Mouse (Mus musculus) intestine, postnatal 0 days (tissue): Measurements from ENCODE around the gene Bbs12. TPM values are rescaled to one million over a fixed set of nuclear protein-coding genes. Genes with fewer than 3 reads are reported as not detected.

Experiments
- ATAC-seq: fragments of 200-750 bp; cut with Nextera tagmentation; 2 replicates; pipeline ENCODE4 v1.8.0; 2017; ENCODE audit warnings: mild to moderate bottlenecking, moderate TSS enrichment, moderate library complexity
- H3K27ac ChIP-seq: fragments of 300-500 bp; sonication (generic); 2 replicates; pipeline ENCODE4 v1.5.1; 2014; ENCODE audit warnings: mild to moderate bottlenecking, low read depth, low read length, moderate library complexity
- H3K27me3 ChIP-seq: fragments of 300-500 bp; sonication (generic); replicated peaks from 2 replicates; pipeline ENCODE4 v1.6.1; 2014; ENCODE audit warnings: low read length, mixed read lengths; ENCODE audit not compliant: control insufficient read depth, insufficient read depth
- H3K36me3 ChIP-seq: fragments of 300-500 bp; sonication (generic); 2 replicates; pipeline ENCODE4 v1.6.1; 2014; ENCODE audit warnings: mild to moderate bottlenecking, moderate library complexity; ENCODE audit not compliant: control insufficient read depth, insufficient read depth
- H3K4me1 ChIP-seq: fragments of 300-500 bp; sonication (generic); replicated peaks from 2 replicates; pipeline ENCODE4 v1.6.1; 2014; ENCODE audit warnings: antibody characterized with exemption, low read length, mixed read lengths; ENCODE audit not compliant: control insufficient read depth, insufficient read depth
- H3K4me2 ChIP-seq: fragments of 300-500 bp; sonication (generic); replicated peaks from 2 replicates; pipeline ENCODE4 v1.6.1; 2014; ENCODE audit warnings: low read depth, mild to moderate bottlenecking, moderate library complexity
- H3K4me3 ChIP-seq: fragments of 300-500 bp; sonication (generic); 2 replicates; pipeline ENCODE4 v1.5.1; 2014; ENCODE audit warnings: low read depth, low read length
- H3K9ac ChIP-seq: fragments of 300-500 bp; sonication (generic); 2 replicates; pipeline ENCODE4 v1.6.1; 2014; ENCODE audit warnings: mild to moderate bottlenecking, low read depth, low read length
- H3K9me3 ChIP-seq: fragments of 300-500 bp; sonication (generic); 2 replicates; pipeline ENCODE4 v1.6.1; 2016; ENCODE audit warnings: mixed run types; ENCODE audit not compliant: control insufficient read depth
- CTCF ChIP-seq: sonication (generic); IDR thresholded peaks from 2 replicates; pipeline ENCODE4 v1.5.1; 2016; ENCODE audit warnings: low read depth, mild to moderate bottlenecking, control low read depth, antibody characterized with exemption, moderate library complexity
- WGBS: fragments of 180-500 bp; shearing (Covaris S2); extraction: QIAGEN DNeasy Blood & Tissue Kit; methylation state at CpG from one replicate; pipeline ENCODE4 v1.1.7; 2014; 5-methylcytosine and 5-hydroxymethylcytosine counted together
- polyA plus RNA-seq: library from polyadenylated mRNA; unstranded; fragments of >200 nt; fragmentation: Nextera tagmentation; extraction: Ambion mirVana; gene quantifications from 2 replicates; pipeline ENCODE4 v1.2.1, GENCODE M21; 2015

Bbs12 gene
- 1.7 TPM in 2 replicates for polyA plus RNA-seq

- Histone ChIP-seq H3K9ac (peak within 1 kb of the TSS; percentile 62), H3K36me3 (no peaks in the 10 kb centered on the region), H3K4me3 (peak within 1 kb of the TSS; percentile 75), H3K27me3 (no peaks in the 10 kb centered on the region), H3K9me3 (no peaks in the 10 kb centered on the region), H3K27ac (peak within 1 kb of the TSS; percentile 23; the same call in 1 of the 2 replicates), H3K4me2 (peak within 1 kb of the TSS; percentile 88), H3K4me1 (no peaks in the 10 kb centered on the region)
- under 1% methylated on average over 54 of the region's 54 CpGs for WGBS
- TF ChIP-seq CTCF, result no peak
- ATAC-seq, result peak; percentile 99
Observed at GRCm38 (mm10) chr3:37312370-37312941, at the start of gene Bbs12, which contains the start of gene Cetn4. Gene Bbs12, plus strand, starts transcription at chr3:37312554. Gene Cetn4, minus strand, starts transcription at chr3:37312708.

DNA sequence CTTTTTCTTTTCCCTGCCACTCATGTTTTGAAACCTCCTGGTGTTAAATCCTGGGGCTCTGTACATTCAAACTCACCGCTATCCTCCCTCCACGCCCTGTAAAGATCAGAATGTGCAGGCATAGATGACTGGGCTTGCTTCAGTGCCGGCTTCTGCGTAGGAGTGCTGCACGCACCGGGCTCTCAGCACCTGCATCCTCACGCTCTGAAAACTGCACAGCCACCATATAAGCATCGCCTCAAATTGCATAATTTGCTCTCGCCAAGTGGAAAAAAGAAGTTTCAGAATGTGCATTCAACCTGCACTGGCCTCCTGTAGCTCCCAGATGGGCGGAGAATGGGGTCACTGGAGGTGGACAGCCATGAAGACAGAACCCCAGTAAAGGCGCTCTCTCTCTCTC, 44.0 kb upstream of the Bbs12 start:
- Histone ChIP-seq H3K4me3 (no peak overlapping the region), H3K4me1 (no peaks in the 10 kb centered on the region), H3K9ac (no peak overlapping the region), H3K36me3 (no peaks in the 10 kb centered on the region), H3K27ac (no peak overlapping the region), H3K4me2 (no peak overlapping the region), H3K9me3 (no peaks in the 10 kb centered on the region), H3K27me3 (no peaks in the 10 kb centered on the region; the same call in 1 of the 2 replicates)
- TF ChIP-seq CTCF, result no peak
- ATAC-seq, result no peak
- 89% methylated on average over 11 of the region's 11 CpGs for WGBS

- no peaks in the 10 kb centered on the region; the same call in 1 of the 2 replicates for H3K27me3 ChIP-seq
- no peak overlapping the region for H3K27ac ChIP-seq
- no peak for TF ChIP-seq CTCF
- ATAC-seq, result no peak
- H3K4me1 ChIP-seq, result no peaks in the 10 kb centered on the region
- no peaks in the 10 kb centered on the region for H3K36me3 ChIP-seq
- no peak overlapping the region for H3K9ac ChIP-seq
- H3K9me3 ChIP-seq, result no peaks in the 10 kb centered on the region
- H3K4me3 ChIP-seq, result no peak overlapping the region
- no peak overlapping the region for H3K4me2 ChIP-seq
- 82% methylated on average over 4 of the region's 4 CpGs for WGBS
Observed at GRCm38 (mm10) chr3:37269926-37270325, 42.4 kb upstream of the Bbs12 start.

DNA sequence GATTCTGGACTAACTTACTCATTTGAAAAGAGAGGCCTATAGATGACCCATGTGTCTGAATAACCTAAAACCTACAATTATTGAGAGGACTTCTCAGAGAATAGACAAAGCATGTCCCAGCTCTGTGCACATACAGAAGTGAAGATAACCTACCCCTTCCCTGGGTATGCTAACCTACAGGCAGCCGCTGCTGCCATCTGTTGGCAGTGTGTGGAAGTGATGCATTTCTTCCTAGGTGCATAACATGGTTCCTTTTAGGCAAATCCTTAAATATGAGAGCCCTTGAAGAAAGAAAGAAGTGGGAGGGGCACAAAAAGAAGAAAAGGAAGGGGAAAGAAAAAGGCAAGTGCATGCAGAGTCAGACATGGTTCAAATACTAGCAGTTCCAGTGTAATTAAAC, 41.1 kb upstream of the Bbs12 start:
- Histone ChIP-seq H3K36me3 (no peaks in the 10 kb centered on the region), H3K4me1 (no peaks in the 10 kb centered on the region), H3K9me3 (no peaks in the 10 kb centered on the region), H3K4me2 (no peak overlapping the region), H3K9ac (no peak overlapping the region), H3K27me3 (no peaks in the 10 kb centered on the region), H3K27ac (no peak overlapping the region), H3K4me3 (no peak overlapping the region)
- WGBS, result 3% methylated on average over 1 of the region's 1 CpGs
- no peak for ATAC-seq
- TF ChIP-seq CTCF, result peak; percentile 83

- no peak for ATAC-seq
- H3K9ac ChIP-seq, result no peak overlapping the region
- no peaks in the 10 kb centered on the region for H3K27me3 ChIP-seq
- no peak overlapping the region for H3K4me2 ChIP-seq
- no peak for TF ChIP-seq CTCF
- whole genome bisulfite sequencing, result 78% methylated on average over 7 of the region's 7 CpGs
- no peaks in the 10 kb centered on the region for H3K4me1 ChIP-seq
- no peak overlapping the region for H3K4me3 ChIP-seq
- no peaks in the 10 kb centered on the region for H3K9me3 ChIP-seq
- no peak overlapping the region for H3K27ac ChIP-seq
- H3K36me3 ChIP-seq, result no peaks in the 10 kb centered on the region
Observed at GRCm38 (mm10) chr3:37273092-37273491, 39.3 kb upstream of the Bbs12 start.

- no peaks in the 10 kb centered on the region for H3K36me3 ChIP-seq
- no peaks in the 10 kb centered on the region for H3K9me3 ChIP-seq
- H3K4me2 ChIP-seq, result no peak overlapping the region
- TF ChIP-seq CTCF, result no peak
- no peak overlapping the region for H3K4me3 ChIP-seq
- H3K4me1 ChIP-seq, result no peaks in the 10 kb centered on the region
- H3K9ac ChIP-seq, result no peak overlapping the region
- WGBS, result 74% methylated on average over 6 of the region's 6 CpGs
- H3K27ac ChIP-seq, result no peak overlapping the region
- no peak for ATAC-seq
- no peaks in the 10 kb centered on the region for H3K27me3 ChIP-seq
Observed at GRCm38 (mm10) chr3:37274661-37275060, 37.7 kb upstream of the Bbs12 start.

DNA sequence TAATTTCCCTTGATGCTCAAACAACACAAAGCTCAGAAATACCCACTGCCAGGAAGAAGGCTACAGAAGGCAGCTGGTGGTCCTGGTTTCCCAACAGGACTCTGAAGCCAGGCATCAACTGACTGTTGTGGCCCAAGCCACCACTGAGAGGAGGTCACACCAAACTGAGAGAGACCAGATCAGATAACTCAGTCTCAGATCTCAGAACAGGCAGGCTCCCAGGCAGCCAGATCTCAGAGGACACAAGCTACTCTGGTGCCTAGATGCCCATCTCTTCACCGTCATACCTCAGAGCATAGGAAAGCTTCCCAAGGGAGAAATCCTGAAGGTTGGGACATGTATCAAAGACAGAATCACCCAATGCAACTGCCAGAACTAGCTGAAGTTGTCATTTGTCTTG, 32.1 kb upstream of the Bbs12 start:
- 87% methylated on average over 1 of the region's 1 CpGs for WGBS
- no peak overlapping the region for H3K9ac ChIP-seq
- no peaks in the 10 kb centered on the region for H3K36me3 ChIP-seq
- H3K9me3 ChIP-seq, result no peaks in the 10 kb centered on the region
- no peak overlapping the region for H3K4me2 ChIP-seq
- TF ChIP-seq CTCF, result no peak
- no peak for ATAC-seq
- H3K4me1 ChIP-seq, result no peaks in the 10 kb centered on the region
- H3K4me3 ChIP-seq, result no peak overlapping the region
- no peak overlapping the region for H3K27ac ChIP-seq
- H3K27me3 ChIP-seq, result no peaks in the 10 kb centered on the region
